ENCODE assay signal across 9 mouse cellular contexts in genomic region chr7:80657896-80658295, GRCm38 (mm10). TPM values are rescaled to one million over a fixed set of nuclear protein-coding genes. Genes with fewer than 3 reads are reported as not detected.
DNase-seq lines count a peak whose midpoint lies in the region; ATAC-seq and TF ChIP-seq lines count a peak whose summit lies in the region.
"Had no signal": no experiment of that assay in that cellular context is flagged by ENCODE, and none has a peak within 500 bp of the region (broad histone marks: within the 10 kb centered on the region; RNA-seq: fewer than 3 reads in every experiment).

No protein-coding gene starts in this region.

- H3K4me3 ChIP-seq in stomach, postnatal 0 days (ENCODE audit: low read depth, low read length), result no peak overlapping the region

- 30% methylated on average over 8 of the region's 8 CpGs for WGBS in stomach, postnatal 0 days

- TF ChIP-seq EP300 in stomach, postnatal 0 days (optimal IDR thresholded peaks at IDR 0.05), result no peak

- no peaks in the 10 kb centered on the region for H3K36me3 ChIP-seq in stomach, postnatal 0 days (ENCODE audit: control insufficient read depth, insufficient read depth, low read length)

- no peak for TF ChIP-seq CTCF in stomach, postnatal 0 days (IDR thresholded peaks at IDR 0.05; ENCODE audit: low read depth)

- H3K4me1 ChIP-seq in stomach, postnatal 0 days (replicated peaks; ENCODE audit: control insufficient read depth, insufficient read depth), result peaks cover 5% of the 10 kb centered on the region; the same call in 1 of the 2 replicates

- H3K9ac ChIP-seq in stomach, postnatal 0 days (ENCODE audit: low read length), result no peak overlapping the region

- no peaks in the 10 kb centered on the region for H3K27me3 ChIP-seq in stomach, postnatal 0 days (ENCODE audit: control insufficient read depth, insufficient read depth, low read length)

- no peaks in the 10 kb centered on the region for H3K9me3 ChIP-seq in stomach, postnatal 0 days (ENCODE audit: control insufficient read depth, low read length)

- peak overlapping the region; percentile 31; the same call in 1 of the 2 replicates for H3K27ac ChIP-seq in stomach, postnatal 0 days (replicated peaks)
- H3K27ac ChIP-seq: macrophage had no signal

- H3K4me2 ChIP-seq in stomach, postnatal 0 days (replicated peaks; ENCODE audit: low read depth), result 0 out of 2 replicates have a peak overlapping the region, but pooled peaks have one; percentile 2

- DNase-seq in adrenal gland, adult 2 months, result peak; percentile 72
- DNase-seq in adrenal gland, postnatal 25 days, result no peak
- DNase-seq in ovary, adult 18-20 months (ENCODE audit: low spot score), result peak; percentile 77
- DNase-seq in ovary, postnatal 10 days (ENCODE audit: low spot score), result no peak
- DNase-seq in kidney, postnatal 4 days, result peak; percentile 31 to 40
- peak; percentile 30 for DNase-seq in stomach, postnatal 0 days (ENCODE audit: low spot score)
- no peak for DNase-seq in urinary bladder, adult 2 months (ENCODE audit: low spot score)

- ATAC-seq in stomach, postnatal 0 days (ENCODE audit: low FRiP score, low TSS enrichment), result no peak
- ATAC-seq in cerebellum, adult (ENCODE audit: insufficient number of reproducible peaks, low FRiP score, low TSS enrichment), result no peak

RNA-seq across cellular contexts. Expression of gene Crtc3, which starts 30.8 kb away (rescaled TPM):
- 10 to 100 TPM; 27.1 to 27.7 TPM for total RNA-seq in adrenal gland, adult 2 months (2021)
- polyA plus RNA-seq in adrenal gland, adult 2 months (2012; rRNA removed), result 39.7 and 50.3 TPM in 2 replicates
- 34.0 and 39.3 TPM in 2 replicates for total RNA-seq in adrenal gland, postnatal 25 days (2021)
- 8.8 and 10.1 TPM in 2 replicates for polyA plus RNA-seq in stomach, postnatal 0 days (2015; fragmentation: Nextera tagmentation; extraction: Ambion mirVana)
- polyA plus RNA-seq in urinary bladder, adult 2 months (2012; rRNA removed), result 12.0 and 16.4 TPM in 2 replicates

Comparison
In these comparisons a context has a peak if more than half of its experiments do, and no peak if none do; other contexts are left out.
1. DNase-seq: peak in adrenal gland, adult 2 months (single experiment), ovary, adult 18-20 months (single experiment), kidney, postnatal 4 days (2 of 2) and stomach, postnatal 0 days (single experiment); none in adrenal gland, postnatal 25 days (single experiment), ovary, postnatal 10 days (single experiment) and urinary bladder, adult 2 months (single experiment).